Mouse (Mus musculus) heart, postnatal 0 days (tissue): ENCODE measurements around the gene Rnf183. TPM values are rescaled to one million over a fixed set of nuclear protein-coding genes. Genes with fewer than 3 reads are reported as not detected.

ENCODE experiments used
- ATAC-seq: fragments of 200-750 bp; cut with Nextera tagmentation; 2 replicates; pipeline ENCODE4 v1.8.0; 2017; ENCODE audit warnings: low read depth, moderate number of reproducible peaks, moderate library complexity; ENCODE audit not compliant: insufficient read depth
- DNase-seq: peaks from one replicate; pipeline ENCODE4 v3.0.0-alpha.2; 2016; ENCODE audit warnings: low spot score
- H3K27ac ChIP-seq: fragments of 300-500 bp; sonication (generic); 2 replicates; pipeline ENCODE4 v1.5.1; 2014; ENCODE audit warnings: low read depth, mild to moderate bottlenecking
- H3K27me3 ChIP-seq: fragments of 300-500 bp; sonication (generic); 2 replicates; pipeline ENCODE4 v1.6.1; 2014; ENCODE audit warnings: low read length, mixed read lengths; ENCODE audit not compliant: control insufficient read depth, insufficient read depth
- H3K36me3 ChIP-seq: fragments of 300-500 bp; sonication (generic); replicated peaks from 2 replicates; pipeline ENCODE4 v1.6.1; 2014; ENCODE audit warnings: low read length, mixed read lengths; ENCODE audit not compliant: control insufficient read depth, insufficient read depth
- H3K4me1 ChIP-seq: fragments of 300-500 bp; sonication (generic); 2 replicates; pipeline ENCODE4 v1.6.1; 2014; ENCODE audit warnings: antibody characterized with exemption; ENCODE audit not compliant: control insufficient read depth, insufficient read depth
- H3K4me2 ChIP-seq: fragments of 300-500 bp; sonication (generic); 2 replicates; pipeline ENCODE4 v1.6.1; 2014; ENCODE audit warnings: low read depth, mild to moderate bottlenecking, low read length, moderate library complexity
- H3K4me3 ChIP-seq: fragments of 300-500 bp; sonication (generic); 2 replicates; pipeline ENCODE4 v1.5.1; 2014; ENCODE audit warnings: low read depth, low read length
- H3K9ac ChIP-seq: fragments of 300-500 bp; sonication (generic); replicated peaks from 2 replicates; pipeline ENCODE4 v1.6.1; 2014; ENCODE audit warnings: low read depth, low read length, mixed read lengths
- H3K9me3 ChIP-seq: fragments of 300-500 bp; sonication (generic); replicated peaks from 2 replicates; pipeline ENCODE4 v1.6.1; 2016; ENCODE audit warnings: low read length; ENCODE audit not compliant: control insufficient read depth
- CTCF ChIP-seq: IDR thresholded peaks from 2 replicates; pipeline ENCODE4 v1.5.1; 2016; ENCODE audit warnings: antibody characterized with exemption, control low read depth, low read depth
- EP300 ChIP-seq: IDR thresholded peaks from 2 replicates; pipeline ENCODE4 v1.6.1; 2016; ENCODE audit warnings: antibody characterized with exemption, low read depth
- WGBS: fragments of 180-500 bp; shearing (Covaris S2); extraction: QIAGEN DNeasy Blood & Tissue Kit; methylation state at CpG from one replicate; pipeline ENCODE4 v1.1.7; 2014; 5-methylcytosine and 5-hydroxymethylcytosine counted together
- polyA plus RNA-seq: library from polyadenylated mRNA; unstranded; fragments of >200 nt; fragmentation: Nextera tagmentation; extraction: Ambion mirVana; gene quantifications from 2 replicates; pipeline ENCODE4 v1.2.1, GENCODE M21; 2015
- total RNA-seq: library from RNA; depleted of rRNA; stranded (reverse); fragments of >200 nt; gene quantifications from 2 replicates; pipeline ENCODE4 v1.2.3, GENCODE M21; 2014; ENCODE audit warnings: low replicate concordance

Rnf183 gene
- total and polyA plus RNA-seq, 2 experiments from 2014 or later, result not detected

DNA sequence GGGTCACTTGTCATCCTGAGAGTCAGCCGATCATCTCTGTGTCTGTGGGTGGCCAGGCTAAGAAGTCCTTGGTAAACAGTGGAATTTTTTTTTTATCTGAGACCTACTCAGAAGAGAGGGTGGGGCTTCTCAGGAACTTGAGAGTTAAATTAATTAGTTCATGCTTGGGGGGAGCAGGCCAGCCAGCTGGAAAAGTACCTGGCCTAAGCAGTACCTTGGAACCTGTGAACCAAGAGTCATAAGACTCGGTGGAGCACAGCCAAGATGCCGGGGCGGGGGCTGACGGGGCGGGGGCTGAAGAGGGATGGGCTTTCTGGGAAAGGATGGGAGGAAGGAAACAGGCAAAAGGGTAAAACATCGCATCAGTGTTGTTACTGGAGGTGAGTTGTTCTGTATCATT lies 2.8 kb upstream of the Rnf183 start:
- Histone ChIP-seq H3K9ac (no peak overlapping the region), H3K27ac (no peak overlapping the region), H3K4me2 (no peak overlapping the region), H3K9me3 (no peaks in the 10 kb centered on the region), H3K4me3 (no peak overlapping the region), H3K36me3 (no peaks in the 10 kb centered on the region), H3K27me3 (no peaks in the 10 kb centered on the region), H3K4me1 (no peaks in the 10 kb centered on the region)
- 77% methylated on average over 7 of the region's 7 CpGs for WGBS
- TF ChIP-seq CTCF (no peak), EP300 (no peak)
- no peak for ATAC-seq
- no peak for DNase-seq

GRCm38 (mm10) chr4:62437256-62437778 lies 2.3 kb upstream of the Rnf183 start:
- ATAC-seq (no peak), DNase-seq (no peak)
- no peaks in the 10 kb centered on the region for H3K36me3 ChIP-seq
- H3K27me3 ChIP-seq, result no peaks in the 10 kb centered on the region
- 73% methylated on average over 3 of the region's 3 CpGs for WGBS
- no peaks in the 10 kb centered on the region for H3K9me3 ChIP-seq
- no peak overlapping the region for H3K4me3 ChIP-seq
- H3K27ac ChIP-seq, result no peak overlapping the region
- H3K9ac ChIP-seq, result no peak overlapping the region
- no peak overlapping the region for H3K4me2 ChIP-seq
- TF ChIP-seq EP300 (no peak), CTCF (no peak)
- no peaks in the 10 kb centered on the region for H3K4me1 ChIP-seq

- no peak overlapping the region for H3K27ac ChIP-seq
- 65% methylated on average over 7 of the region's 7 CpGs for WGBS
- TF ChIP-seq EP300 (no peak), CTCF (no peak)
- H3K9me3 ChIP-seq, result no peaks in the 10 kb centered on the region
- H3K4me1 ChIP-seq, result no peaks in the 10 kb centered on the region
- no peaks in the 10 kb centered on the region for H3K36me3 ChIP-seq
- DNase-seq (no peak), ATAC-seq (no peak)
- H3K4me2 ChIP-seq, result no peak overlapping the region
- H3K9ac ChIP-seq, result no peak overlapping the region
- no peaks in the 10 kb centered on the region for H3K27me3 ChIP-seq
- no peak overlapping the region for H3K4me3 ChIP-seq
Measured at GRCm38 (mm10) chr4:62433939-62434870, 847 bp downstream of the Rnf183 start.

- no peaks in the 10 kb centered on the region for H3K36me3 ChIP-seq
- H3K4me1 ChIP-seq, result no peaks in the 10 kb centered on the region
- ATAC-seq, result no peak
- H3K9me3 ChIP-seq, result no peaks in the 10 kb centered on the region
- no peak for DNase-seq
- H3K27ac ChIP-seq, result no peak overlapping the region
- no peak overlapping the region for H3K9ac ChIP-seq
- TF ChIP-seq EP300 (no peak), CTCF (no peak)
- H3K4me2 ChIP-seq, result no peak overlapping the region
- no peak overlapping the region for H3K4me3 ChIP-seq
- H3K27me3 ChIP-seq, result no peaks in the 10 kb centered on the region
- 72% methylated on average over 4 of the region's 4 CpGs for WGBS
Measured at GRCm38 (mm10) chr4:62431522-62431921, 3.5 kb downstream of the Rnf183 start.

DNA sequence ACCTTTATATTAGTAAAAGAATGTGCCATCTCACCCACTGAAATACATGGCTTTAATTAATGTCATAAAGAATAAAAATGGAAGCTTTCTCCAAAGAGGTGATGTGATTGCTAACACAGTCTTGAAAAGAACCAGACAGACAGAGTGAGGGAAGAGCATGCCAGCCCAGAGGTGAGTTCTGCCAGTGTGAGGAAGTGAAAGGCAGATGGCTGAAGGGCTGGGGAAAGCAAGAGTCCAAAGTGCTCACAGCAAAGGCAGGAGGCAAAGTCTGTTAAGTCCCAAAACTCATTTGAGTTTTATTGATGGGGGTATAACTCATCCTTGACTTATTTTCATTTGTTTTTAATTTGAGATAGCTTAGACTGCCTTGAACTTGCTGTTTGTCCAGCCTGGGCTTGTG lies 4.4 kb downstream of the Rnf183 start:
- Histone ChIP-seq H3K4me2 (no peak overlapping the region), H3K4me1 (no peaks in the 10 kb centered on the region), H3K9me3 (no peaks in the 10 kb centered on the region), H3K27ac (no peak overlapping the region), H3K9ac (no peak overlapping the region), H3K27me3 (no peaks in the 10 kb centered on the region), H3K4me3 (no peak overlapping the region), H3K36me3 (0 out of 2 replicates have a peak, but pooled peaks cover 3% of the 10 kb centered on the region)
- no peak for TF ChIP-seq EP300
- TF ChIP-seq CTCF, result no peak
- ATAC-seq, result no peak
- no peak for DNase-seq
